Mouse (Mus musculus): ENCODE measurements around the gene Pfdn6.
A peak's percentile ranks its signal among the peaks of the same experiment; 100 is the strongest.
"Not testable (repeated sequence)": the region's sequence is repeated elsewhere in the genome, so short reads cannot be mapped to it uniquely, and the experiment has no call there.

Gene Pfdn6

DNA sequence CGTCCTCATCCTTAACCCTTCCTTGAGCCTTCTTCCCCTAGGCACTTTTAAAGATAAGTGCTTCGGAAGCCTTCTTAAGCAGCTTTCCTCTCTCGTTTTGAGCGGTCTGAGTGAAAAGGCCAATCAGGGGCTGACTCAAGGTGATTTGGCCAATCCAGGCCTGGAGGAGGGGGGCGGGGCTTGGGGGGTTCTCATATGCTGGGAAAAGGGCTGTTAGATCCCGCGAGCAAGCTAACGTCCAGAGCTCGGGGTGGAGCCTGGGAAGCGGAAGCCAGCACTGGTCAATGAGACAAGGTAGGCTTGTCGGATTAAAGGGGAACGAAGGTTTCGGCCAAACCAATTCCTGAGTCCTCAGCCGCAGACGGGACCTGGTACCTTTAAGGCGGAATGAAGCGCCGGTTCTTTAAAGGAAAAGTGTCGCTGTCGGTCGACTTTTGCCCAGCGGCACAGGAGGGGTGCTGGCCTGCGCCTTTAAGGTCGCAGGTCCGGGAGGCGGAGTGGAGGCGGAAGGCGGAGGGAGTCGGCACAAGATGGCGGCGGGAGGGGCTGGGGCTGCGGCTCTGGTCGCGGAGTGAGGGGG is 24.4 kb downstream of the Pfdn6 start, which contains the start of the genes Tapbp and Zbtb22:
Tapbp (plus strand) TSS at position 229 of the 580 bp plus-strand sequence.
Zbtb22 (plus strand) TSS at position 234 of the 580 bp plus-strand sequence.
- peak; percentile 94 to 97 for DNase-seq (ENCODE audit: low spot score in 2 of 2)

DNA sequence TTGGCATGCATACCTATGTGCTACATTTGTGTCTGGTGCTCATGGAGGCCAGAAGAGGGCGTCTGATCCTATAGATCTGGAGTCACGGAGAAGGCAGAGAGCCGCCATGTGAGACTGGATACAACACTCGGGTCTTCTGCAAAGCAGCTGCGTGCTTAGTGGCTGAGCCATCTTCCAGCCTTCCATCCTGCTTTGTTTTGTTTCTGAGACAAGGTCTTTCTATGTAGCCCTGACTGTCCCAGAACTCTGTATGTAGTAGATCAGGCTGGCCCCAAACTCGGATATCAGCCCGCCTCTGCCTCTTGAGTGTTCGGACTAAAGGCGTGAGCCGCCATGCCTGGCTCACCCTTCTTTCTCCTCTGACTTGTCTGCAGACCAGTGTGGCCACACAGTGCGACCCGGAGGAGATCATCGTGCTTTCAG is 25.2 kb downstream of the Pfdn6 start:
- DNase-seq (ENCODE audit: low spot score in 2 of 2): no peak

- DNase-seq (ENCODE audit: low spot score in 2 of 2): no peak
Measured at GRCm38 (mm10) chr17:33913905-33914304, 26.2 kb downstream of the Pfdn6 start.

- no peak for DNase-seq (ENCODE audit: low spot score in 2 of 2)
Measured at GRCm38 (mm10) chr17:33913264-33913663, 26.9 kb downstream of the Pfdn6 start.

DNA sequence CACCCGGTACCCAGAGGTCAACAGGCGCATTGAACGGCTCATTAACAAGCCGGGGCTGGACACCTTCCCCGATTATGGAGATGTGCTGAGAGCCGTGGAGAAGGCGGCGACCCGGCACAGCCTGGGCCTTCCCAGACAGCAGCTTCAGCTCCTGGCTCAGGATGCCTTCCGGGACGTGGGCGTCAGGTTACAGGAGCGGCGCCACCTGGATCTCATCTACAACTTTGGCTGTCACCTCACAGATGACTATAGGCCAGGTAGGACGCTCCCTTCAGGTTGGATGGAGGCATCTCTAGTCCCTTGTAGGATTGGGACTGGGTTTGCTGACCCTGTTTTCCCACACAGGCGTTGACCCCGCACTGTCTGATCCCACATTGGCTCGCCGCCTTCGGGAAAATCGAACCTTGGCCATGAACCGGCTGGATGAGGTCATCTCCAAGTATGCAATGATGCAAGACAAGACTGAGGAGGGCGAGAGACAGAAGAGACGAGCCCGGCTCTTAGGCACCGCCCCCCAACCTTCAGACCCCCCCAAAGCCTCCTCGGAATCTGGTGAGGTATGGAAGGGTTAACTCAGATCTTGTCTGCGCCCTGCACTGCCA is 28.2 kb downstream of the Pfdn6 start:
- DNase-seq (ENCODE audit: low spot score in 2 of 2): no peak

DNA sequence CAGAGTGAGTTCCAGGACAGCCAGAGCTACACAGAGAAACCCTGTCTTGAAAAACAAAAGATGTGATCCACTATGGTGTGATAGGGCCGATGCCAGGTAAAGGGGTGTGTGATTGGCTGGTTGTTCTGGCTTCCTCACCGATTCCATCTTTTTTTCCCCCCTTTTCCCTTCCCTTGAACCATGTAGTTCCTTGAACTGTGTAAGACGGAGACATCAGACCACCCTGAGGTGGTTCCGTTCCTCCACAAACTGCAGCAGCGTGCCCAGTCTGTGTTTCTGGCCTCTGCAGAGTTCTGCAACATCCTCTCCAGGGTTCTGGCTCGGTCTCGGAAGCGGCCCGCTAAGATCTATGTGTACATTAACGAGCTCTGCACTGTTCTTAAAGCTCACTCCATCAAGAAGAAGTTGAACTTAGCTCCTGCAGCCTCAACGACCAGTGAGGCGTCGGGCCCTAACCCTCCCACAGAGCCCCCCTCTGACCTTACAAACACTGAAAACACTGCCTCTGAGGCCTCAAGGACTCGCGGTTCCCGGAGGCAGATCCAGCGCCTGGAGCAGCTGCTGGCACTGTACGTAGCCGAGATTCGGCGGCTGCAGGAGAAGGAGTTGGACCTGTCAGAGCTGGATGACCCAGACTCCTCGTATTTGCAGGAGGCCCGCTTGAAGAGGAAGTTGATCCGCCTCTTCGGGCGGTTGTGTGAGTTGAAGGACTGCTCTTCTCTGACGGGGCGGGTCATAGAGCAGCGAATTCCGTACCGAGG is 28.9 kb downstream of the Pfdn6 start:
- DNase-seq (ENCODE audit: low spot score in 2 of 2): no peak

- no peak for DNase-seq (ENCODE audit: low spot score in 2 of 2)
Measured at GRCm38 (mm10) chr17:33910346-33911051, 29.6 kb downstream of the Pfdn6 start.

DNA sequence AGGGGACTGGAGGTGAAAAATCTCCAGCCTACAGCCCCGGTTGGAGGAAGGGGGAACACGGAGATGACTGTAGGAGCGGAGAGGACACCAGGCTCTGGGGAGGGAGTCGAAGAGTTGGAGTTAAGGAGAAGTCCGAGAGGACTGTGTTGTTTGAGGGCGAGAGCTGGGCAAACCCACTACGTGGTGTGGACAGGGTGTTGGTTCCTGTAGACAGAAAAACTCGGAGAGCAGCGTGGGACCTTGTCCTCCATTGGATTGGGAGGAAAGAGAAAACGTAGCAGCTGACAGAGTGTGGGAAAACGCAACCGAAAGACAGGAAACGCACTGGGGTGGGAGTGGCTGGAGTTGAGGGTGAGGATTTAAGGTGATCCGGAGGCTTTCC is 30.3 kb downstream of the Pfdn6 start:
- DNase-seq (ENCODE audit: low spot score in 2 of 2): no peak

DNA sequence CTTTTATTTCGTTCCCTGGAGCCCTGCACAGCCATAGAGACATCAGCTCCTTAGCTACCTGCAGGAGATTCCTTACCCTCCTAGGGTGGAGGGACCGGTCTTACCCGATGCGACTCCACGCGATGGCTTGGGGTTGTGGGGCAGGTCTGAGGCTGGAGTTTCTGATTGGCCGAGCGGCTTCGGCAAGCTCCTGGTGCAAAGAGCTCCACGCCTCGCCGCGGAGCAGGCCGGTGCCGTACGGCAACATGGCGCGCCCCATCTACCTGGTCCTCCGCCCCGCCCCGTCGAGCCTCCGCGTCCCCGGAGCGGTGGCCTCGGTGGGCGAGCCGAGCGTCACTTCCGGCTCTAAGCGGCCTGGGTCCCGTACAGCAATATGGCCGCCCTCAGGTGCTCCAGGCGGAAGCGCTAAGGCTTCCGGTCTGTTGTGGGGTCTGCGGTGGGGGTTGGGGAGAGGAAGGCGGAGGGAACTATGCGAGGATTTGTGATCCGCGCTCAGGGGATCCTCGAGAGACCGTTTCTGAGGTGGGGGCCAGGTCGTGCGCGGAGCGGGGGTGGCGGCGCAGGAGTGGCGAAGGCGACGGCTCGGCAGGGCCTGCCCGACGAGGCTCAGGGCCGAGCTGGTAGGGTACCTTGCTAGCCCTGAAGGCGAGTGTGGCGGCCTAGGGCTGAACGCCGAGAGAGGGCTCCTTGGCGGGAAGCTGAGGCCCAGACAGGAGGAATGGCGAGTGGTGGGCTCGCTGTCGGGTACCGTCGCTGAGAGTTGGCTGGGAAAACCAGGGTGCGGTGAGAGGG is 30.9 kb downstream of the Pfdn6 start, which contains the start of gene Daxx:
Daxx (plus strand) TSS at position 338 of the 792 bp plus-strand sequence.
- peak; percentile 98 to 99 for DNase-seq (ENCODE audit: low spot score in 2 of 2)

- DNase-seq (ENCODE audit: low spot score in 2 of 2): no peak
Measured at GRCm38 (mm10) chr17:33908331-33909076, 31.6 kb downstream of the Pfdn6 start.

DNA sequence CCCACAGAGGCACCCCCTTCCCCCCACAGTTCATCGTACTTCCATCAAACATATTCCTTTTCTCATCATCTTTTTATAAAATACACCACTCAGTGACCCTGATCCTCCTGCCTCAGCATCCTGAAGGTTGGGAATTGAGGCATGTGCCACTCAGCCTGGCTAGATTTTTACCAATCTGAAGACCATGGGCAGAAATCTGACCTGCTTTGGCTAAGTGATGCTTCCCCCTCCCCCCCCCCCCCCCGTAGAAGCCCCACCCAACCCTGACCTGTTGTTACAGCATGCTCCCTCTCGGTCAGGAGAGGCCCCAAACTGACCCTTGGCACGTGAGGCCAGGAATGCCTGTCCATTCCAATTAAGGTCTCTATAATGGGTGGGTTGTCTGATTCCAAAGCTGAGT is 35.3 kb downstream of the Pfdn6 start, which contains the start of gene Platr17:
Platr17 (plus strand) TSS at position 301 of the 400 bp plus-strand sequence.
- not testable (repeated sequence) for DNase-seq (ENCODE audit: low spot score in 2 of 2)

DNA sequence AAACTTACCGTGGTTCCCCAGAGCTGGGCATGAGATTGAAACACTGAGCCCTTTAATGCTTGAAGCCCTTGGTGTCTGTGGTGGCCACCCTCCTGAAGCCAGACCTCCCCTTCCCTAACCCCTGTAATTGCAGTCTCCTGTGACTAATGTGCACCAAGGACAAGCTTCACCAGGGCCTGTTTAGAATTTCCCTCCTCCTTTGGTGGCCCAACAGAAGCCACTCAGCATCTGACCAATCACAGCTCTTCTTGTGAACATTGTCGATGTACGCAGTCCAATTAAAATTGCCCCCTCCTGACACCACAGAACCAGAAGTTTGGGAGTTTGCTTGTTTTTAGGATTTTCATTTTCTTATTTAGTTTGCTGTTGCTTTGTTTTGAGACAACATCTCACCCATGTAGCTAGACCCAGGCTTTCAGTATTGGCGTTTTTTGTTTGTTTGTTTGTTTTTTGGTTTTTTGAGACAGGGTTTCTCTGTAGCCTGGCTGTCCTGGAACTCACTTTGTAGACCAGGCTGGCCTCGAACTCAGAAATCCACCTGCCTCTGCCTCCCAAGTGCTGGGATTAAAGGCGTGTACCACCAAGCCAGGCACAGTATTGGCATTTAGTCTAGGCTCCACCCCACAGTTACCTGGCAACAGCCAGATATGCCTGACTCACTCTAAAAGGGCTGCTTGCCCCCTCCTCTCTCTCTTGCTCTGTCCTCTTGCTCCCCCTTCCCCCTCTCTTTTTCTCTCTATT is 36.1 kb downstream of the Pfdn6 start:
- DNase-seq (ENCODE audit: low spot score in 2 of 2): not testable (repeated sequence)

DNA sequence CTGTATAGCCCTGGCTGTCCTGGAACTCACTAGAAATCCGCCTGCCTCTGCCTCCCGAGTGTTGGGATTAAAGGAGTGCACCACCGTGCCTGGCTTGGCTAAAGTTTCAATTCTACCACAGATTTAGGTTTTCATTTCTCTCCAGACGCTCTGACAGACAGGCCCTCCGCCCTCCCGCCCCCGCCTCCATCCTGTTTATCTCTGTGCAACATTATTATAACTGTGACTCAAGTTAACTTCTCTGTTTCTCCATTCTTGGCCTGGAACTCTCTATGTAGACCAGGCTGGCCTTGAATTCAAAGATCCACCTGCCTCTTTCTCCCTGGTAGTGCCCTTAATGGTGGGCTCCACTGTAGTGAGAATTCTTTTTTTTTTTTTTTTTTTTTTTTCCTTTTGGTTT is 37.7 kb downstream of the Pfdn6 start:
- DNase-seq (ENCODE audit: low spot score in 2 of 2): no peak

DNA sequence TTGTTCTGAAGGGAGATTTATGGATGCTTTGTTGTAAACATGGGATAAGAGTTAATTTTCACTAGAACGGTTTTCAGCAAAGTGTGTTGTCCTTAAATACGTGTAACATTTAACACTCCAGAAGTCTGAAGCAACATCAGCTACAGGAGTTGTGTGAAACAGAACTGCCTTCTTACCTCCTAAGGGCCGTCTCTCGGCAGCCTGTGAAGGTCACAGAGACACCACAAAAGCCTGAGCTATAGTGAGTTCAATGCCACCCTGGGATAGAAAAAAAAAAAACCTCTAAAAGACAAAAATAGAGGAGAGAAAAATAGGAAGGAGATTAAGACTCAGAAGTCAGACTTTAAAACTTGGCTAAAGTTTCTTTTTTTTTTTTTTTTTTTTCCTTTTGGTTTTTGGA is 38.1 kb downstream of the Pfdn6 start:
- no peak for DNase-seq (ENCODE audit: low spot score in 2 of 2)

GRCm38 (mm10) chr17:33901653-33902052 is 38.5 kb downstream of the Pfdn6 start:
- DNase-seq (ENCODE audit: low spot score in 2 of 2): no peak

DNA sequence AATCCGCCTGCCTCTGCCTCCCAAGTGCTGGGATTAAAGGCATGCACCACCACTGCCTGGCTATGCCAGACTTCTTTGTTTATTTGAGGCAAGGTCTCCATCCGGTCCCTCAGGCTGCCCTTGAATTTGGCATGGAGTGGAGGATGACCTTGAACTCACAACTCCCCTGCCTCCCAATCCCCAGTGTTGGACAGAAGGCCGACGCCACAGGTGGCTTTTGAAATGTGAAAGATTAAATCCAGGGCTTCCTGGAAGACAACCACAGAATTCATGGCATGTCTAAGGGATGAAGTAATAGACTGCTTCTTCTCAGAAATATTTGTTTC is 39.2 kb downstream of the Pfdn6 start:
- DNase-seq (ENCODE audit: low spot score in 2 of 2): no peak

- DNase-seq (ENCODE audit: low spot score in 2 of 2): no peak
Measured at GRCm38 (mm10) chr17:33900281-33900988, 39.7 kb downstream of the Pfdn6 start.

- no peak for DNase-seq (ENCODE audit: low spot score in 2 of 2)
Measured at GRCm38 (mm10) chr17:33899642-33900041, 40.5 kb downstream of the Pfdn6 start.

GRCm38 (mm10) chr17:33898193-33898592 is 42.0 kb downstream of the Pfdn6 start:
- DNase-seq (ENCODE audit: low spot score in 2 of 2): not testable (repeated sequence)
